Mouse (Mus musculus) forebrain, postnatal 0 days (tissue): Measurements from ENCODE around the gene Tmtc1. TPM values are rescaled to one million over a fixed set of nuclear protein-coding genes. Genes with fewer than 3 reads are reported as not detected.

Source experiments
- ATAC-seq: fragments of 200-750 bp; cut with Nextera tagmentation; 2 replicates; pipeline ENCODE4 v1.8.0; 2017; ENCODE audit warnings: mild to moderate bottlenecking, moderate library complexity
- DNase-seq: peaks from one replicate; pipeline ENCODE4 v3.0.0-alpha.2; 2015
- H3K27ac ChIP-seq: fragments of 300-500 bp; sonication (generic); 2 replicates; pipeline ENCODE4 v1.5.1; 2014; ENCODE audit warnings: low read depth, mild to moderate bottlenecking, antibody characterized with exemption, low read length, moderate library complexity, mixed read lengths
- H3K27me3 ChIP-seq: fragments of 300-500 bp; sonication (generic); 2 replicates; pipeline ENCODE4 v1.6.1; 2014; ENCODE audit warnings: mild to moderate bottlenecking, low read length, mixed read lengths; ENCODE audit not compliant: insufficient read depth
- H3K36me3 ChIP-seq: fragments of 300-500 bp; sonication (generic); 2 replicates; pipeline ENCODE4 v1.6.1; 2014; ENCODE audit warnings: mild to moderate bottlenecking, moderate library complexity; ENCODE audit not compliant: insufficient read depth
- H3K4me1 ChIP-seq: fragments of 300-500 bp; sonication (generic); 2 replicates; pipeline ENCODE4 v1.6.1; 2014; ENCODE audit warnings: antibody characterized with exemption; ENCODE audit not compliant: insufficient read depth
- H3K4me2 ChIP-seq: fragments of 300-500 bp; sonication (generic); 2 replicates; pipeline ENCODE4 v1.6.1; 2014; ENCODE audit warnings: low read depth, mild to moderate bottlenecking, moderate library complexity
- H3K4me3 ChIP-seq: fragments of 300-500 bp; sonication (generic); 2 replicates; pipeline ENCODE4 v1.5.1; 2014; ENCODE audit warnings: low read depth, low read length, mixed read lengths
- H3K9ac ChIP-seq: fragments of 300-500 bp; sonication (generic); 2 replicates; pipeline ENCODE4 v1.6.1; 2014; ENCODE audit warnings: mild to moderate bottlenecking
- H3K9me3 ChIP-seq: fragments of 300-500 bp; sonication (generic); 2 replicates; pipeline ENCODE4 v1.6.1; 2016; ENCODE audit warnings: low read length
- CTCF ChIP-seq: sonication (generic); IDR thresholded peaks from 2 replicates; pipeline ENCODE4 v1.5.1; 2016; ENCODE audit warnings: antibody characterized with exemption, control low read depth, low read depth
- WGBS: fragments of 180-500 bp; shearing (Covaris S2); extraction: QIAGEN DNeasy Blood & Tissue Kit; methylation state at CpG from one replicate; pipeline ENCODE4 v1.1.7; 2014; 5-methylcytosine and 5-hydroxymethylcytosine counted together
- polyA plus RNA-seq: library from polyadenylated mRNA; unstranded; fragments of >200 nt; fragmentation: Nextera tagmentation; extraction: Ambion mirVana; gene quantifications from 2 replicates; pipeline ENCODE4 v1.2.1, GENCODE M21; 2015
- total RNA-seq: library from RNA; depleted of rRNA; stranded (reverse); fragments of >200 nt; gene quantifications from 2 replicates; pipeline ENCODE4 v1.2.3, GENCODE M21; 2014

Gene Tmtc1
- total and polyA plus RNA-seq, 2 experiments from 2014 or later, result 1.7 to 18.9 TPM

GRCm38 (mm10) chr6:148318736-148319135 lies 125.5 kb downstream of the Tmtc1 start:
- ATAC-seq (no peak), DNase-seq (no peak)
- no peaks in the 10 kb centered on the region for H3K4me1 ChIP-seq
- no peak for TF ChIP-seq CTCF
- H3K27ac ChIP-seq, result no peak overlapping the region
- H3K9me3 ChIP-seq, result no peaks in the 10 kb centered on the region
- no peak overlapping the region for H3K9ac ChIP-seq
- H3K27me3 ChIP-seq, result no peaks in the 10 kb centered on the region
- no peaks in the 10 kb centered on the region for H3K36me3 ChIP-seq
- no peak overlapping the region for H3K4me3 ChIP-seq
- H3K4me2 ChIP-seq, result no peak overlapping the region

GRCm38 (mm10) chr6:148315571-148316080 lies 128.6 kb downstream of the Tmtc1 start:
- no peaks in the 10 kb centered on the region for H3K9me3 ChIP-seq
- H3K27me3 ChIP-seq, result no peaks in the 10 kb centered on the region
- H3K4me1 ChIP-seq, result no peaks in the 10 kb centered on the region
- no peak for DNase-seq
- WGBS, result 58% methylated on average over 5 of the region's 5 CpGs
- no peak overlapping the region for H3K27ac ChIP-seq
- no peak for TF ChIP-seq CTCF
- H3K9ac ChIP-seq, result no peak overlapping the region
- H3K4me3 ChIP-seq, result no peak overlapping the region
- H3K36me3 ChIP-seq, result no peaks in the 10 kb centered on the region
- no peak overlapping the region for H3K4me2 ChIP-seq
- ATAC-seq, result no peak

GRCm38 (mm10) chr6:148315106-148315505 lies 129.1 kb downstream of the Tmtc1 start:
- Histone ChIP-seq H3K27me3 (no peaks in the 10 kb centered on the region), H3K4me1 (no peaks in the 10 kb centered on the region), H3K4me3 (no peak overlapping the region), H3K36me3 (no peaks in the 10 kb centered on the region), H3K9ac (no peak overlapping the region), H3K27ac (no peak overlapping the region), H3K4me2 (no peak overlapping the region), H3K9me3 (no peaks in the 10 kb centered on the region)
- ATAC-seq (no peak), DNase-seq (no peak)
- no peak for TF ChIP-seq CTCF

- Histone ChIP-seq H3K27me3 (no peaks in the 10 kb centered on the region), H3K36me3 (no peaks in the 10 kb centered on the region), H3K4me3 (no peak overlapping the region), H3K27ac (no peak overlapping the region), H3K4me2 (no peak overlapping the region), H3K9ac (no peak overlapping the region), H3K4me1 (no peaks in the 10 kb centered on the region), H3K9me3 (no peaks in the 10 kb centered on the region)
- ATAC-seq, result no peak
- TF ChIP-seq CTCF, result no peak
- no peak for DNase-seq
- 3% methylated on average over 2 of the region's 2 CpGs for WGBS
Observed at GRCm38 (mm10) chr6:148310981-148311380, 133.2 kb downstream of the Tmtc1 start.

- DNase-seq, result no peak
- H3K9ac ChIP-seq, result no peak overlapping the region
- WGBS, result 88% methylated on average over 5 of the region's 5 CpGs
- H3K27ac ChIP-seq, result no peak overlapping the region
- H3K4me1 ChIP-seq, result no peaks in the 10 kb centered on the region
- no peak for TF ChIP-seq CTCF
- H3K4me2 ChIP-seq, result no peak overlapping the region
- no peaks in the 10 kb centered on the region for H3K27me3 ChIP-seq
- no peak overlapping the region for H3K4me3 ChIP-seq
- no peak for ATAC-seq
- H3K9me3 ChIP-seq, result no peaks in the 10 kb centered on the region
- H3K36me3 ChIP-seq, result no peaks in the 10 kb centered on the region
Observed at GRCm38 (mm10) chr6:148305821-148306220, 138.4 kb downstream of the Tmtc1 start.

- H3K27ac ChIP-seq, result no peak overlapping the region
- no peak for TF ChIP-seq CTCF
- H3K9me3 ChIP-seq, result no peaks in the 10 kb centered on the region
- H3K27me3 ChIP-seq, result no peaks in the 10 kb centered on the region
- 84% methylated on average over 3 of the region's 3 CpGs for WGBS
- H3K4me3 ChIP-seq, result no peak overlapping the region
- no peaks in the 10 kb centered on the region for H3K4me1 ChIP-seq
- no peak overlapping the region for H3K9ac ChIP-seq
- DNase-seq (no peak), ATAC-seq (no peak)
- no peak overlapping the region for H3K4me2 ChIP-seq
- H3K36me3 ChIP-seq, result no peaks in the 10 kb centered on the region
Observed at GRCm38 (mm10) chr6:148305191-148305590, 139.0 kb downstream of the Tmtc1 start.

- Histone ChIP-seq H3K27ac (no peak overlapping the region), H3K4me1 (no peaks in the 10 kb centered on the region), H3K4me2 (no peak overlapping the region), H3K36me3 (no peaks in the 10 kb centered on the region), H3K4me3 (no peak overlapping the region), H3K9ac (no peak overlapping the region), H3K27me3 (no peaks in the 10 kb centered on the region), H3K9me3 (no peaks in the 10 kb centered on the region)
- 70% methylated on average over 2 of the region's 2 CpGs for WGBS
- no peak for TF ChIP-seq CTCF
- ATAC-seq (no peak), DNase-seq (no peak)
Observed at GRCm38 (mm10) chr6:148302261-148302660, 141.9 kb downstream of the Tmtc1 start.

- DNase-seq, result no peak
- Histone ChIP-seq H3K36me3 (no peaks in the 10 kb centered on the region), H3K4me3 (no peak overlapping the region), H3K9me3 (no peaks in the 10 kb centered on the region), H3K4me1 (no peaks in the 10 kb centered on the region), H3K27ac (no peak overlapping the region), H3K27me3 (no peaks in the 10 kb centered on the region), H3K9ac (no peak overlapping the region), H3K4me2 (no peak overlapping the region)
- ATAC-seq, result no peak
- WGBS, result 72% methylated on average over 4 of the region's 4 CpGs
- TF ChIP-seq CTCF, result no peak
Observed at GRCm38 (mm10) chr6:148297086-148297485, 147.1 kb downstream of the Tmtc1 start.
